Mouse (Mus musculus): ENCODE data around the gene Scgb1b2. TPM values are rescaled to one million over a fixed set of nuclear protein-coding genes. Genes with fewer than 3 reads are reported as not detected.

Scgb1b2 gene
- polyA plus RNA-seq (2017; shearing (Covaris generic)): not detected

GRCm38 (mm10) chr7:31291721-31292120 lies at the start of gene Scgb1b2:
Scgb1b2 (minus strand) TSS chr7:31291821.

GRCm38 (mm10) chr7:31290208-31290607 lies 1.4 kb downstream of the Scgb1b2 start, which contains the start of gene Scgb2b2:
Scgb2b2 (plus strand) TSS chr7:31290508.

Other genes starting within 250 kb of the Scgb1b2 start
- gene Fxyd5, start 249.3 kb downstream of the Scgb1b2 start, polyA plus RNA-seq (2017; shearing (Covaris generic)): 1,750 TPM
- not detected for gene Fxyd7, start 240.4 kb downstream of the Scgb1b2 start, polyA plus RNA-seq (2017; shearing (Covaris generic))
- not detected for gene Fxyd1, start 234.6 kb downstream of the Scgb1b2 start, polyA plus RNA-seq (2017; shearing (Covaris generic))
- not detected for gene Lgi4, start 232.5 kb downstream of the Scgb1b2 start, polyA plus RNA-seq (2017; shearing (Covaris generic))
- gene Fxyd3, start 215.1 kb downstream of the Scgb1b2 start, polyA plus RNA-seq (2017; shearing (Covaris generic)): not detected
- gene Hpn, start 176.5 kb downstream of the Scgb1b2 start, polyA plus RNA-seq (2017; shearing (Covaris generic)): 15.9 TPM
- not detected for gene Scn1b, start 164.8 kb downstream of the Scgb1b2 start, polyA plus RNA-seq (2017; shearing (Covaris generic))
- 297 TPM for gene Gramd1a, start 135.9 kb downstream of the Scgb1b2 start, polyA plus RNA-seq (2017; shearing (Covaris generic))
- not detected for gene Scgb2b2, start 1.3 kb downstream of the Scgb1b2 start, polyA plus RNA-seq (2017; shearing (Covaris generic))
- gene Scgb2b3, start 70.3 kb upstream of the Scgb1b2 start, polyA plus RNA-seq (2017; shearing (Covaris generic)): not detected
- not detected for gene Scgb1b3, start 83.8 kb upstream of the Scgb1b2 start, polyA plus RNA-seq (2017; shearing (Covaris generic))